Mouse (Mus musculus) c-Kit-positive CD71-positive TER-119-positive erythroid progenitor cells, embryonic 14.5 days (primary cell): ENCODE results near the gene Robo2.
"Not testable (repeated sequence)": the region's sequence is repeated elsewhere in the genome, so short reads cannot be mapped to it uniquely, and the experiment has no call there.

Experiments used
- DNase-seq: peaks from one replicate; pipeline ENCODE4 v3.0.0-alpha.2; 2013; ENCODE audit warnings: low spot score

The Robo2 gene

DNA sequence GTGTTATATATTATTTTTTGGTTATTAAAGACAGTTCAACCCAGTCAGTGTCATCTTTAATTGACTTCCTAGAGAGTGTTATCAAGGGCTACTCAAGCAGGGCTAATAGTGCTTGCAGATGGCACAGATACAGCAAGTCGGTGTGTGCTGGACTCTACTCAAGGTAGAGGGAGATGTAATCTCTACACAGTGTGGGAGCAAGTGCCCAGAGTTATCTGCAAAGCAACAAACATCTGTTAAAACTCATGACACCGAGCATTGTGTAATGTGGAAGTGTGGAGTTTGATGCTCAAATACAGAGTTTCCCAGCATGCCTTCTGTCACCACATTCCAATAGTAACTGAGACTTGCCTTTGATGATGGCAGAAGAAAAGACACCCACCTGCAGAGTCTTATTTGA lies 345.7 kb downstream of the Robo2 start:
- DNase-seq = no peak

DNA sequence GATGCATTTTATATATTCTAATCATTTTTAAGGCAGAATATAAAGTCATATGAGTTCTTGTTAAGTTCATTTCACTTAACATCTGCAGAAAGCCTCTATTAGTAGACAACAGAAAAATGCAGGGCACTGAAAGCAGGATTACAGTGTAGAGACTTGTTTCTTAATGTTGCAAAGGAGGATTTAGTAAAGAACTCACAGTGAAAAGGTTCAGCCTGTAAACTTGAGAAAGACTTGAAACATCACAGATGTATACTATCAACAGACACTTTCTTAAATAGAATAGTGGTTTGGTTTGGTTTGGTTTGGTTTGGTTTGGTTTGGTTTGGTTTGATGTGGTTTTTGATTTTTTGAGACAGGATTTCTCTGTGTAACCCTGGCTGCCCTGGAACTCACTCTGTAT lies 349.7 kb downstream of the Robo2 start:
- DNase-seq = no peak

DNA sequence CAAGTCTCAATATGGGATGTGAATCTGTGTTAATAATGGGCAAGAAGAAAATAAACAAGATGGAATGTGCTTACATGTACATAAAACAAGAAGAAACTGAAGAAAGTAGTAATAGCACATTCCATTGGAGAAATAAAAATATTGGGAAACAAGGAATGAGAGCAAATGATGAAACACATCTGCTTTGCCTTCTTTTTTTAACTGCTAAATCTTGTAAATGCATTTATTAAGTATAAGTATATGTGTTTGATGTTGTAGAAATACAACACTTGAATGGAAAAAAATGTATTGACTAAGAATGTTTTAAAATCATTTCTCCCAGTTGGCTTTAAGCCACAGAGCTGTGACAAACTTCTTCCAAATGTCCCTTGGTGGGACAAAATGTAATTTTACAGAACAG lies 350.1 kb downstream of the Robo2 start:
- DNase-seq = no peak

DNA sequence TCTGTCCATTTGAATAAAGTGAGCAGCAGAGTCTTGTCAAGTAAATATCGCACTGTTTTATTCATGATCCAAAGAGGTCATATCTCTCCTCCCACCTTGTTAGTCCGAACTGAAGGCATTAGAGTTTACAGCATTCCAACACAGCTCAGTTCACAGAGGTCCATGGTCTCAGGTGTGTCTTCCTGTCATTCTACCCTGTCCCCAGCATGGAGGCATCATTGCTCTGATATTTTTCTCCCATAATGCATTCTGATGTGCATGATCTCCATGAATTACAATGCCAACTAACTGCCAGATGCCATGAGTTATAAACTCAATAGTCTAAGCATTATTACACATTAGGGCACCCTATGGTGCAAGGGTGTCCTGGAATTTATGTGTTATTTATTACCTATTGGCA lies 354.7 kb downstream of the Robo2 start:
- no peak for DNase-seq

DNA sequence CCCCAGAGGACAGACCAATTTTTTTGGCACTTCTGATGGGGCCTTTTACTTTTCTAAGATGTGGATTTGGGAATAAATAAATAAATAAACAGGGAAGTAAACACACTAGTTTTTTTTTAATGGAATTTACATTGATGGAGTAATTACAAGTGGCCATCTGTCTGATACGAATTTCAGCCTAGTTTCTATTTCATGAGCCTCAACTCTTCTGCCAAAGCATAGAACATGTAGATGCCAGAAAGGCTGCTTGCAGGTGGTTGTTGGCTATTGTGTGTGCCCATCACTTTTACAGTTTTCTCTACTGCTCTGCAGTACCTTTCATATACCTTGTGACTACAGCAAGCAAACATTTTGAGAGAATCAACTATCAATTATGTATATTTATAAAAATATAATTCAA lies 355.4 kb downstream of the Robo2 start:
- DNase-seq = no peak

DNA sequence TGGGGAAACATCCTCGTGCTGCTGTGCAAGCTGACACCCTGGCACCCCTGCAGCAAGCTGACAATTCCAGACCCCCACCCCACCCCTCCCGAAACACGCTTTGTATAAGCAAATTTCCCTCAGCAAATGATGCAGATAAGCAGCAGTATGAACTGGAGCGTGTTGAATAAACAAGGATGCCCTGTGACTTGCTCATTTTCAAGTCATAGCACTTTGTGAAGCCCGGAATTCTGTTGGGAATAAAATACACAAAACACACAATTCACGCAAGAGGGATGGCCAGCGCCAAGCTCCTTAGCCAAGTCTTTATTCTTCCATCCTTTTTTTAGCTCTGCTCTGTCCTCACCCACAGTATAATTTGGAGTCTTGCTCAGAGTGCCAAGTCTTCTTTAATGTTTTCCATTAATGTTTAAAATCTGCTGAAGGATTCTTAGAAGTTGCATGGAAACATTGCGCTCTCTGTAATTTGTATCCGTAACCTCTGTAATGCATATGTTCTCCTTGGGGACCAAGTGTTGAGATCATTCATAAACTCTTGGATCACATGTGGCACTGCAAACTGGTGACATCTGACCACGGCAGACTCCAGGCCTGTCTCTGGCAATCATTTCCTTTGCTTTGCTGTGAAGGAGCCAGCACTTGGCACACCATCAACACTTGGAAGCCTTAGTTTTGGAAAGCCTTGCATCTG lies 356.4 kb downstream of the Robo2 start:
- no peak for DNase-seq

DNA sequence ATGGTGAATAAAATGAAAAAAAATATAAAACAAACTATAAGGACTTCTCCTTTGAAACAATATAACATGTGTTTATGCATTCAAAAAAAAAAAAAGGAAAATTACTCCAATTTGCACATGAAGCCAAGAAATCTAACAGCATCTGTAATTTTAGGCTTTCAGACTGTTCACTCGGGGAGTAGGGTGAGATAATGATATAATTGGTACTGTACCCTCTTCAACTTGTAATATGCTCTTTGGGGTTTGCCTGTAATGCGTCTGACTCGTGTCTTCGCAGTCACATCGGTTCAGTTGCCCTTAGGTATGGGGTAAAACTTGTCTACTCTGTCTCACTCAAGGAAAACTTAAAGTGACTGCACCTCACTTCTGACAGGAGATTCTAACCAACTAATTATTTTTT lies 362.2 kb downstream of the Robo2 start:
- DNase-seq = no peak

DNA sequence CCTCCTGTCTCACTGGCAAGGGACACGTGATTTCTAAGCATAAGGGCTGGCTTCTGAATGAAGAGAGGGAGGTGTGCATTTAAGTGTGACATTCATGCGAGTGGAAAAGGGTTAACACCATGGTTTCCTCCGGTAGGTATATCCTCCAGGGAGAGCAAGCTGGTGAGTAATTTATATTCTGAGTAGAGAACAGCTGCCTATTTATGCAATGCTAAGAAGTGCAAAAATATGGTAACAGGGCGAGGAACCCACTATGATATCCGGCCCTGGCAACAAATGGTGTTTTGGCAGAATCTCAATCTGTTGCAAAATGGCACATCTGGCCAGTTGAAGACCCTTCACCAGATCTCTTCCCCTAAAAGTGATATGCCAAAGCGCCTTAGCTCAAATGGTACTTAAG lies 362.6 kb downstream of the Robo2 start:
- DNase-seq = no peak

DNA sequence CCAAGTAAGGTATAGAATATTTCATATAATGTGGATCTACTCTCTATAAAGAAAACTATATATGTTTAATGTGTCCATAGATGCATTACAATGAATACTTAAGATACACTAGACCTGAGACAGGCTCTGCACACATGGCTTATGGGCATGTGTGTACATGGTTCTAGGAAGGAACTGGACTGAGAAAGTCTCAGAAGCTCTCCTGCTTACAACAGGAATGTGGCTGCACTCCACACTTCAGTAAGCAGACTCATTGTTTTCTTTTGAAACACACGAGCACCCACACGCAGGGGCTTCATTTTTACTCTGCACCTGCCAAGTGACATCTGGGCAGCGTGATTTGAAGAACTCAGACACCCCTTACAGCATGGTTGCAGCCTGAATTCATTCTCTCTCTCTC lies 364.4 kb downstream of the Robo2 start:
- no peak for DNase-seq

DNA sequence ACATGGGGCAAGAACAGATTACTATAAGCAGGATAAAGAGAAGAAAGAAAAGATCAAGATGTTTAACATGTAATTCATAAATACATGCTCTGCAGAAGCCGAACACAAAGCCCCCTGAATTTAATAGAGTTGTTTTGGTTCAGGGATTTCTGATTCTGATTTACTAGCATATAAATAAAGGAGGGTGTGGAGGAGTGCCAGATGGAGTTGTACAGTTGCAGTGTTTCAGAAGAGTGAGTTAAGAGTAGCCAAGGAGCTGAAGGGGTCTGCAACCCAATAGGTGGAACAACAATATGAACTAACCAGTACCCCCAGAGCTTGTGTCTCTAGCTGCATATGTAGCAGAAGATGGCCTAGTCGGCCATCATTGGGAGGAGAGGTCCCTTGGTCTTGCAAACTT lies 370.8 kb downstream of the Robo2 start:
- not testable (repeated sequence) for DNase-seq

DNA sequence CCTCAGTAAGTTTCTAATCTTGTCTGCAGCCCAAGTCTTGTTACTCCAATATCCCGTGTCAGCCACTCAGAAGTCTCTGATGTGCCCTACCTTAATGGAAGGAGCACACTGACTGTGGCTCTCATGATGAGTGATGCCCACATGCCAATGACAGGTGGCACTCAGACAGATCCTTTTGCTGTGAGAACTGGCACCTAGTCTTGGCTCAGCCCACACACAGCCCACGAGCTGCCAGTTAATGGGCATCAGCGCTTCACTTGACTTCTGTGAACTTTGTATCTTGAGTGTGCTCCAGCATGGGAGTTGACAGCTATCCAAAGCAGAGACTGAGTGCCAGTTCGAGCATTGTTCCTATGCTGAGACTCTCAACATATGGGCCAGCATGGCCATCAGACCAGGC lies 383.8 kb downstream of the Robo2 start:
- DNase-seq = no peak

DNA sequence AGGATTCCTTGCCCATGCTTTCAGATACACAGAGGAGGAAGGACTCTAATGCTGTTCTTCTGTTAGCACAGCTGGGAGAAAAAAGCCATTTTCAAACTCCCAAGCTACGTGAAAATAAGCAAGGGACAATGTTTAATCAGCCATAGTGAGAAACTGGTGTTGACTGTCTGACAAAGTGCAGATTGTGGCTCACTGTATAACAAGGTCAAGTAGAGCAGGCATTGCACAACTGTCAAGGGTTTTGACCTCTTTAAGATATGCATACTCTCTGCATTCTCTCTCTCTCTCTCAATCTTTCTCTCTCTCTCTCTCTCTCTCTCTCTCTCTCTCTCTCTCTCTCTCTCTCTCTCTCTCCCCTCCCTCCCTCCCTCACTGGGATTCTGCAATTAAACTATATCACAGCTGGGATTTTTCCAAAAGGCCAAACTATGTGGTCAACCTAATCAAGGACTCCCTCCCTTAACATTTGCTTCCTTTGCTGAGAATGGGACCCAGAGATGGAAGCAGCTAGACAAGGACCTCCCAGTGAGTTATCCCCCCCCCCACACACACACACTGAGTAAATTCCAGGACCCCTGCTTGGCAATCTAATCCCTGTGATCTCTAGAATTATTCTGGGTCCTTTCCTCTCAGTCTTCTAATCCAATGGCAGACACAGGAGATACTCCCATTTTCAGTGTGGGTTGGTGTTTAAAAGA lies 389.2 kb downstream of the Robo2 start:
- no peak for DNase-seq

DNA sequence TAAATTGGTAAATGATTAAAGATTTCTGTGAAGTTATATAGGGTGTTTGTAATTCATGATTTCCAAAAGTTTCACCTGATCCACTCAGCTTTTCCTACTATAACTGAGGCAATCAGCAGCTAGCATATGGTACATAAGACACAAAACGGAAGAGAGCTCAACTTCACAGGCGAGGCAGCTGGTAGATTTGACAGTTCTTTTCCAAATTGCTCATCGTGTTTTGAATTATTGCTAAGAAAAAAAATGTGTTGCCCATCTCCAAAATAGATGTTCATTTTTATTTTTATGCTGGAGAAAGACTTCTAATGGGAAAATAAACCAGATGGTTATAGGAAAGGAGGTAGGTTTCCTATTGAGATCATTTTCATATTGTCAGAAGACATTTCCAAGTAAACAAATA lies 405.9 kb downstream of the Robo2 start:
- no peak for DNase-seq

DNA sequence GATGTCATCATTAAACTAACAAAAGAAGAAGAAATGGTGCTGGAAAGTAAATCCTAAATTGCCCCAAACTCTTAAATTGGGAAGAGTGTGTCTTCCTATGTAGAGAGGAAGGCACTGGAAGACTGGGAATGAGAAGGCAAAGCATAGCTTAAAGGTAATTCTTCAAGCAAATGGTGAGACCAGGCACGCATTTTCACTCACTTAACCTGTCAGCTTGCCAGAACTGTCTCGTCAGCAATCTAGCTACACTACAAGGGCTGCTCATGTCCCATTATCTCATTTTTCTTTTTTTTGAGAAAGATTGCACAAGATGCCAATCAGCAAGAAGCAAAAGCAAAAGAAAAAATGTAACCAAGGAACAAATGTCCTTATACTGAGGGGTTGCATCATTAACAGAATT lies 410.3 kb downstream of the Robo2 start:
- no peak for DNase-seq

DNA sequence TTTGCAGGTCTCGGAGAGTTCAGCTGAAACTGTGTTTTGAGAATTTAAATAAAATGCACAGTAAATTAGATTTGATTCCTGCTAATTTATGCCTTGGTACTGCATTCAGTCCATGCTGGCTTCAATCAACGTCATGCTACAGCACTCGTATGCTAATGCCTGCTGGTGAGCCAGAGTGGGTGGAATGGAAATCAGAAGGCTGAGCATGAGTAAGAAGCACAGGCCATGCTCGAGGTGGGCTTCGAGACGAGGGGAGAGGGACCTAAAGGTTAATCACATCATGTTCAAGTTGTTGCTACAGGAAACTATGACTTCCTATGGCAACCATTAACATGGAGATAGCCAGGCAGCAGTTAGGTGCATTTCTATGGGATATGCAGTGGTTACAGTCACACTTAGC lies 420.4 kb downstream of the Robo2 start:
- no peak for DNase-seq

DNA sequence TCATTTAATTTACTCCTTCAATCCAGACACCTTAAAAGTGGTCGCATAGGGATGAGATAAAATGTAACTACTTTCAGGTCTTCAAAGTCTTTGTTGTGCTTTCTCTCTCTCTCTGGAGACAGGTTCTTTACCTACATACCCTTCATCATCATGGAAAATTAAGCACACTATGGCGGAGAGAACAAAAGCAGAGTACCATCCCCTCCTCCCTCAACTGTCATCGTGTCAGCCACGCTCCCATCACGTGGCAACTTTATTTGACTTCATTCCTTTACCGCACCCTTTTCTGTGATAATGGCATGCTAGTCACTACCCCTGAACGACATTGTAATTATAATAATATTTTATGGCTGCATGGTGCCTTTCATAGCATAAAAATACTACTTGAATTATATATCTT lies 442.1 kb downstream of the Robo2 start:
- DNase-seq = no peak

DNA sequence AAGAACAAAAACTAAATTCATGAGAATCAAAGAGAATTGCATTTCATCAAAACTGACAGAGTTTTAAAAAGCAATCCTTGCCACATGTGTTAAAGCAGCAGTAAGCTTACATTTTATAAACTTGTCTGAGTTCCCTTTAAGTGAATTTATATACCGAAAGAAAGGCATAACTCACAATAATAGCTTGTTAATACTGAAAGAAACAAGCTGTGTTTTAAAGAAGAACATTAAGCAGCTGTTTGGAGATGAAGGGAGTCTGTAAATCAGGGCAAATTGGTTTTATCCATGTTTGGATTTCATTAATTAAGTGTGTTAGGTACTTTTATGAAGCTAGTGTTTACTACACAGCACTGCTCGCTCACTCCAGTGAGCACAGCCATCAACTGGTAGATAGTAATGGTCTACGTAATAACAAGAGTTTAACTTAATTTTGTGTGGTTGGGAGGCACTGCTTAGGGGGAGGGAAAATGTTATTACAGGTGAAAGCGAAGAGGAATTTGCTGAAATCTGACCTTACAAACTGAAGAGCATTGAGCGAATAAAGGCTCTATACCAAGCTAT lies 447.2 kb downstream of the Robo2 start:
- no peak for DNase-seq

DNA sequence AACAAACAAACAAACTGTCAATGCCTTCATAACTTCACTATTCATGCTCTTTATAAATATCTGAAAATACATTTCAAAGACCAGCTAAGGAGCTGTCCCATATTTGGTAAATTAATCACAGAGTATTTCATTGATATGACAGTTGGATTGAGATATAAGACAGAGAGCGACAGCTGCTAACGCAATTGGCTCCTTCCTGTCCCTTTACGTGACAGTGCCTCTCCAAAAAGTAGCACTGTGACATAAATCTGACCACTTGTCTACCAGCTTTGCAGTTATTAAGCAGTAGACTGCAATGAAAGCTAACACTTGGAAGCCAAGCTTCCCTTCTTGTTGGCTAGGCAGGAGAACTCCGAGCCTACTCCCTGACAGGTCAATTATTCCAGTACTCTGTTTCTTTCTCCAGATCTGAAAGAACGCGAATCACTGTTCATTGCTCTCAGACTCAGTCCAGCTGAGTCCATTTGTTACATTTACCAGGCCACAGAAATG lies 452.1 kb downstream of the Robo2 start:
- DNase-seq = no peak

DNA sequence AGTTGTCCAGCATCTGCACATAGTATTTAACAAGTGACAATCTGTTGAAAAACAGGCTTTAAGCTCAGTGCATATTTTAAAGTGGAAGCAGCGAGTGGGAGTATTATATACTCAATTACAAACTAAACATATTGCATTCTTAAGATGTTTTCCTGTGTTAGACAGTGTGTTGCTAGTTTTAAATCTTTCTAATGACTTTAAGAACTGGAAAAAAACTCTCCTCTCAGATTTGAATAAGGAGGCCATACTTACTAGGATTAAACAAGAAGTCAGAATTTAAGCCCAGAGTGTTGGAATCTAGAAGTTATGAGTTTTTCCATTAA lies 453.1 kb downstream of the Robo2 start:
- no peak for DNase-seq

DNA sequence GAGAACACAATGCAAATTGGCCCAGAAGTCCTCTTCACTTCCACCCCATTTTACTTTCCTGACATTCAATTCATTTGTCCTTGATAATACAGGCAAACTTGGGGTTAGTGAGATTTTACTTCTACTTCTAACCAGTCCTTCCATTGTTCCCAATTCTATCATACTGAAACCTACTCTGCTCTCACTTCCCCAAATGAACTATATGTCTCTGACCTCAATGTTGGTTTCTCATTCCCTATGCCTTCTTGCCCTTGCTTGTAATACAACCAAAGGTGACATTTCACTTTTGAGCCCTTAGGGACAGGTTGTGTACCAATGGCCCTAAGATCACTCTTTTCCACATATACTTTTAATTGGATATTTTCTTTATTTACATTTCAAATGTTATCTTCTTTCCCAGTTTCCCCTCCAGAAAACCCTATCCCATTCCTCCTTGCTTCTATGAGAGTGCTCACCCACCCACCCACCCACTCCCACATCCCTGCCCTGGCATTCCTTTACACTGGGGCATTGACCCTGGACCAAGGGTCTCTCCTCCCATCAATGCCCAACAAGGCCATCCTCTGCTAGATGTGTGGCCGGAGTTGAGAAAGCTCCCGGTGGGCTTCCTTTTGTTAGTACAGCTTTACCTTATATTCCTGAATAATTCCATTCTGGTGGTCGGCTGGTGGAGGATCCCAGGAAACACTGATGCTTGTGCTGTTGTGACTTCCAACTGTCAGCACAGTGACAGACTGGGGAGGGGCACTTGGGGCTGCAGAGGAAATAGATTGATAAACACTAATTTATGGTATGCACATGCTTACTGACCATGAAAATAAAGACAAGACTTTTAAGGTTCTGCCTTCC lies 453.7 kb downstream of the Robo2 start:
- no peak for DNase-seq

DNA sequence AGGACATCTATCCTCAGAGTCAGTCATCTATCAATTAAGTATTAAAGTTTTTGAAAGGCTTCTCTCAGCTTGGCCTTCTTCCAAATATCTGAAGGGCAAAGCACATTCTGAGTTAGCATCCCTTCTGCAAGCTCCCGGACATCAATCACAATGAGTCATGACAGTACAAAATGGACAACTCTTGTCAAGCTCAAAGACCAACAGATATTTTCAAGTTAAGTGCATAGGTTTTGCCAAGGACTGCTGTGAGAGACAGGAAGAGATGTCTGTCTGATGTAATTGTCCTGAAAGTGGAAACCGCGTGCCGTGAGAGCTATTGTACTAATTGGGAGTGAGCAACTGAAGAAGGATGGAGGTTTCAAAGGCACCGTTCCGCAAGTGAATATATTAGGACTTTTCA lies 465.5 kb downstream of the Robo2 start:
- no peak for DNase-seq

DNA sequence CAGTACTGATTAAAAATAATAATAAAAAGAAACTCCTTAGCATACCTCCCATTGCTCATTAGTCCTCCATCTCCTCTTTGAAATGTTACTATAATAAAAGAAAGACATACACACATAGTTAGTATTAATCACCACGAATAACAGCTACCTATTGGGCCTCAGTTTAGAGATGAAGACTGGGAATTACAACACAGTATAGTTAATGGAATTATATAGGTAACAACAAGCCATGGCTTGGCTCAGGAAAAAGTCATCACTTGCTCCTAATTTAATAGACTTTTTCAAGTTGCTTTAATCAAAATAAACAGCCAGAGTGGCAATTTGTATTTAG lies 471.4 kb downstream of the Robo2 start:
- DNase-seq = no peak
